Mouse (Mus musculus): ENCODE measurements around the gene Syndig1. TPM values are rescaled to one million over a fixed set of nuclear protein-coding genes. Genes with fewer than 3 reads are reported as not detected.

Gene Syndig1
- total RNA-seq, 2 experiments from 2014 or later, result not detected

DNA sequence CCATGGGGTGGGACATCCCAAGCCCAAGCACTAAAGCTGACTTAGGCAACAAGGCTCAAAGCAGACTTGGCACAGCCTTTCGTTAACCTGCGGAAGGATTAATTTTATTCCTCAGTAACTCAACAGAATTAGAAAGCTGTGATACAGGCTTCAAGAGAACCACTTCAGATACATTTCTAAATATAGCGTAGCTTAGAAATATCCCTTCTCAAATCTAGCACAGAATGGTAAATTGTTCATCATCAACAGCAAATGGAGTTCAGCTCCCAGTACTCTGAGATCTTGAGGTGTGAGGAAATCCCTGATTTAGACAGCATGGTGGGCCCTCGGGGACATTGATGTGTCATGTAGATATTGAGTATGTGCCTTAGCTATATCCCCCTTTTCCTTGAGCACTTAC is 121.6 kb downstream of the Syndig1 start:
- intact Hi-C loops (cut with DNase I), result no loop called here
- no peak for DNase-seq (ENCODE audit: low spot score)

DNA sequence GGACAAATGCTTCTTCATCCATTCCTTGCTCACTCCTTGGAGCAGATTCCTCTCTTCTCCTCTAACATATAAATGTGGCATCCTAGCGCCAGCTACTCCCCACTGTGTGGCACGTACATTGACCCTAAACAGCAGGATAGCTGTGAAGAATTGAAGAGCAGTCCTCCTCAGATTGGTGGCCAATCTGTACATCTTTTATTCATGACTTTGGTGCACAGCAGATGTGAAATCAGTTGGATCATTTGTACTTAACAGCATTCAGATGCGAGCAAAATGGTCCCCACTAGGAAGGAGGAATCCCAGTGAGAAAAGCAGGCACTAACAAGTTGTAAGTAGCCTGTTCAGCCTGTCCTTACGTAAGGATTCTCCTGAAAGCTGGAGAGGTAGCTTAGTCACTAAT is 142.0 kb downstream of the Syndig1 start:
- intact Hi-C loops (cut with DNase I), result no loop called here

DNA sequence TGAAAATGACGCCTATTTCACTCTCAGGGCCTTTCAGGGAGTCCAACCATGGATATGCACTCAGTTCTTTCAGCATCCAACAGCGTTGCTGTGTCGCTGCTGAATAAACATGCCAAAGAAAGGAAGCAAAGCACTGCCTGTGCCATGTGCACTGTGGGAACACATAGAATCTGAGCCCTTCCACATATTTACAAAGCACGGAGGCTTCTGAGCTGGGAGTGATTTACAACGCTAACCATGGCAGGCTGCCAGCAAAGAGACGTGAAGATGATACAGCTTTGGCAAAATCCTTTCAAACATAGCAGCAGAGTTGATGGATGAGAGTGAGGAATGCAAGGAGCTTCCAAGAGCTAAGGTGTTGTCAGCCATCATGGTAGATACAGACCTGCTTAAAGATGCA is 144.6 kb downstream of the Syndig1 start:
- intact Hi-C loops (cut with DNase I), result no loop called here
- no peak for DNase-seq (ENCODE audit: low spot score)

More for the DNA sequence above, 142.0 kb downstream of the Syndig1 start:
- DNase-seq (ENCODE audit: low spot score), result no peak

DNA sequence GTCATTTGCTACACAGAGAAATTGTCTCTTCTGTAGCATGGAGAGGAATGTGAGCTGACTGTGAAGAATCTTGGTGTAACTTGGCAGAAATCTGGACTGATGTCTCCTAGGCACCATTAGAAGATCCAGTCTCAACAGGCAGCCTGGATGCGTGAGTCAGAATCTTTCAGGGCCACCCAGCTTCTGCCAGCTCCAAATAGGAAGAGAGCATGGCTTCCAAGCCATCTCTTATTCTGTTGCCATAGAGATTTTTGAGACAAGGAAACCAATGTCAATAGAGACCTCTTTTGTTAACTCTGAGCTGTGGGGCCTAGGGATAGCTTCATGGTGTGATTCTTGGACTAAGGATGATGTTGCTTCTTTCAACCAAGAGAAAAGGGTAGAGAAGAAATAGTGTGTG is 151.4 kb downstream of the Syndig1 start:
- no peak for DNase-seq (ENCODE audit: low spot score)
- intact Hi-C loops (cut with DNase I), result no loop called here

- DNase-seq (ENCODE audit: low spot score), result no peak
- intact Hi-C loops (cut with DNase I), result no loop called here
Observed at GRCm38 (mm10) chr2:149982466-149982865, 153.5 kb downstream of the Syndig1 start.

- intact Hi-C loops (cut with DNase I), result no loop called here
- DNase-seq (ENCODE audit: low spot score), result no peak
Observed at GRCm38 (mm10) chr2:149983107-149983506, 154.1 kb downstream of the Syndig1 start.

- DNase-seq (ENCODE audit: low spot score), result no peak
- intact Hi-C loops (cut with DNase I), result no loop called here
Observed at GRCm38 (mm10) chr2:149987610-149988009, 158.6 kb downstream of the Syndig1 start.

DNA sequence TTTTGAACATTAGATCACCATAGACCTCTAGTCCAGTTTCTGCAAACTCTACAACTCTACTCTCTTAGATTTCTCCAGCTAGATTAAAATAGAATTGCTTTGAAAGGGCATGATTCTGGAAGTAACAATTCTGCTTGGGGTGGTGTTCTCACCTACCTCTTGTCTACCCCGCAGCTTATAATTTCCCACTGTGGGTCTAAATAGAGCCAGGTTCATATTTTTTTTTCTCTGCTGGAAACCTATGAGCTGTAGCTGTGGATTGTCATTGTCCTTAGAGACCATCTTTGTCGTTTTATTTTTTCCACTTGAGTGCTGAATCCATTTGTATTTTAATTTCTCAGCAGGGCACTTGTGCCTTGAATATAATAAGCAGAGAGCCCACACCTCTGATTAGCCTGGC is 162.5 kb downstream of the Syndig1 start:
- DNase-seq (ENCODE audit: low spot score), result no peak
- intact Hi-C loops (cut with DNase I), result no loop called here

DNA sequence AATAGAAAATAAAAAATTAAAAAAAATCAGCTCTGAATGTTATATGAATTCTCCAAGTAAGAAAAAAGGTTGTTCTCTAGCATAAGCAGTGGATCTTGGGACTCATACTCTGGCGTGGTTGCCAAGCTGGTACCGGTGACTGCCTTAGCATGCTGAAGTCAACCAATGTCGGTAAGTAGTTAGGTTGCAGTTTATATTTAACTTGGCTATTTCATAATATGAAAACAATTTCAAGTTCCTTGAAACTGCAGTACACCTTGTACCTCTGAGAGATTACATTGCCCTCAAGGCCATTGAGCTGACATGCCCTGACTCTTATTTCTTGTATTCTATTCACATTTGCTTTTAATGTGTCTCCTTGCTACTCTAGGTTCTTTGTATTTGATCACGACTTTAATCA is 163.9 kb downstream of the Syndig1 start:
- intact Hi-C loops (cut with DNase I), result no loop called here
- no peak for DNase-seq (ENCODE audit: low spot score)

DNA sequence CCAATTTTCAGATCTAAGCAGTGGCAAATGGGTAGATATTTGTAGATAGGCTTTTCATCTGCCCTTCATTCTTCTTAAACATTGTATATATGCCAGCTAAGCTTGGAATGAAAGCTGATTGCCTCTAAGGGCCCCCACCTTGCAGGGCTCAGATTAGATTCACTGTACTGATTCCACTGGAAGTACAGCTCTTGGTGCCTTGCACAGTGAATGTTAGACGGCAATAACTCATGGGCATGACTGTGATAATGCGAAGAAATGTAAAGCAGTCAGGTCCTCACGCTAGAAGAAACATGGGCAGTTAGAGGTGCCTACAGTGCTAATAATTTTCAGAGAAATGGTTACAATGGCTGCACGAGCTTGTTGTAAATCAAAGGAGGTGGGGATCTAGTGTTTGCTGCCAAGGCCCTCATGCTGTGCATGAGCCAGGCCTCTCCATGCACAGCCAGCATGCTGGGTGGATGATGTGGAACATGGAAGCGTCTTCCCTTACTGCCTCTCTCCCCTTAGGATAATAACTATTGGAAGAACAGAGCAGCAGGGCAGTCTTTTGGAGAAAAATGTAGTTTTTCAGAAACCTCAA is 167.5 kb downstream of the Syndig1 start:
- intact Hi-C loops (cut with DNase I), result no loop called here
- no peak for DNase-seq (ENCODE audit: low spot score)

GRCm38 (mm10) chr2:149997657-149998056 is 168.6 kb downstream of the Syndig1 start:
- DNase-seq (ENCODE audit: low spot score), result no peak
- intact Hi-C loops (cut with DNase I), result no loop called here

DNA sequence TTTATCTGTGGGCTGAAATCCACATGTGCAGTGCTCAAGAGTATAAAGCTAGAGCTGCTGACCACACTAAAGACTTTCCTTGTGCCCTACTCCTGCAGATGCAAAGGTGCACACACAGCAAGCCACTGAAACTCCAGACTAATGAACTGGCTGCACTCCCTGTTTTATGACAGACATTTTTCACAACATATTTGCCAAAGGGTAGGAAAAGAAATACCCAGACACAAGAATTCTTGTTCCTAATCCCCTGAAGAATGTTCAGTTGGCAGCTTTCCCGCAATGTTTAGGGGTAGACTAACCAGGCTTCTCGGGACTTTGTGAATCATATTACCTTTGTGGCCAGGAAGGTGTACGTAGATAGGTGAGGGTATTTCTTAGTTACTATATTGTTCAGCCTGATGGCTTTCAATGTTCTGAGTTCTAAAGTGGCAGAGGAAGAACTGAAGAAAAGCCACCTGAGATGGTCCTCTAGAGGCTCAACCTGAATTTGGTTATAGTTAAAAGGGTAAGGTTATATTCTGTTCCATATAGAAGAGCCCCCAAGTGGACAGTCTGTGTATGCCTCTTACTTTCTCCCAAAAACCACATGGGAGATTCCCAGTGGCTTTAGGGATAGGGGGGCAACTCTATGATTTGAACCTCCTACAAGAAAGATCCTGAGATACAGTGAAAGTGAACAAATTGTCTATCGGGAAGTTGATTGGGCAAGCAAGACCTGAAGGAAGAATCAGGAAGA is 169.5 kb downstream of the Syndig1 start:
- DNase-seq (ENCODE audit: low spot score), result no peak
- intact Hi-C loops (cut with DNase I), result no loop called here

DNA sequence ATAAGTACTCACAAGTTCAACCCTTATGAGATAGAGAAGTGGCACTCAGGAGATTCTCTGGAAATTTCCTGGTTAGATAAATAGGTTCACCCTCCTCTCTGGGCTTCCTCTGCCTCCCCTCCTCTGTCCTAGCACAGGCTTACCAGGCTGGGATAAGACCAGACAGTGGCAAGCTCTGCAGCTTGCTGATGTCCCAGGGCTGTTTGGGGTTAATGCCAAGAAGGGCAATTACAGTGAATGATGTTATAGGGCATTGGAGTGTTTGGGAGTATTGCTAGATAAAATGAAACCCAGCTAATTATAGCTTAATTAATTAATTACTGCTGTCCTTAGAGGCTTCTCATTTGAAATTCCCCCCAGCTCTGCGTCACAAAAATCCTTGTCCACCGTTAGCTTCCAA is 171.6 kb downstream of the Syndig1 start:
- no peak for DNase-seq (ENCODE audit: low spot score)
- intact Hi-C loops (cut with DNase I), result no loop called here

DNA sequence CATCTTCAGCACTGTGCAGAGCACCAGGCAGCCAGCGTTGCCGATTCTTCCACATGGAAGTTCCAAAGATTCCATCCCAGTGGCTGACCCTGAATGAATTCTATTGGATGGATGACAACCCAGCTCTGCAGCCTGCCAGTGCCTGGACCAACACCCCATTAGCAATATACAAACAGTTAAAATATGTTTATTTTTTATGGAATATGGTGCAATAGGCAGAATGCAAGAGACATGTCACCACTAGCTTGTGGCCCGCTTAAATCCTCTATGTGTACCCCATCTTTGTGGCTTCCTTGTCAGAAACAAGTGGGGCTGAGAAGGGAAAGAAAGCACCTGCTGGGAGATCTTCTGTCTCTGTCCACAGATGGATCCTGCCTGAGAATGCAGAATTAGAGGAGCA is 174.5 kb downstream of the Syndig1 start:
- intact Hi-C loops (cut with DNase I), result no loop called here
- no peak for DNase-seq (ENCODE audit: low spot score)

DNA sequence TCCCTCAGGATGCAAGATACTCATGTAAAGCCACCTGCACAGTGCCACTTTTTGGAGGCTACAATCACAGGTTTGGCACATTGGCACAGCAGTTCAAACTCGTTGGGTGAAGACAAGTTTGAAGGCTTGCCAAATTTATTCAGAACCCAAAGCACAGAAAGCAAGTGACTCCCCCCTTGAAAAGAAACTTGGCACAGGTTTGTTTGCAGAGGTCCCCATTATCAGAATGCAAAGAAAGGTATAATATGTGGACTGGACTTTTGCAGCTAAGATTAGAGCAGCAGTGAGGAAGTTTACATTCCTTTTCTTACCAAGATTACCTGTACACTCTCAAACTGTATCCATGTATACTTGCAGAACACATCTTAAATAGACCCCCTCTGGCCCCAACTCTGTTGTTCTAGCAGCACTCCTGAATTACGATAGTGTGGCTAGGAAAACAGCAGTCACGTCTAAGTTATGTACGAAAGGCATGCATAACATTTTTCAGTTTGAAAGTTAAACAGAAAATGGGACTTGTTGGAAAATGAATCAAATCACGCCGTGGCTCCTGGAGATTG is 183.9 kb downstream of the Syndig1 start:
- intact Hi-C loops (cut with DNase I), result no loop called here
- DNase-seq (ENCODE audit: low spot score), result no peak

- intact Hi-C loops (cut with DNase I), result no loop called here
- no peak for DNase-seq (ENCODE audit: low spot score)
Observed at GRCm38 (mm10) chr2:150013785-150014184, 184.8 kb downstream of the Syndig1 start.

DNA sequence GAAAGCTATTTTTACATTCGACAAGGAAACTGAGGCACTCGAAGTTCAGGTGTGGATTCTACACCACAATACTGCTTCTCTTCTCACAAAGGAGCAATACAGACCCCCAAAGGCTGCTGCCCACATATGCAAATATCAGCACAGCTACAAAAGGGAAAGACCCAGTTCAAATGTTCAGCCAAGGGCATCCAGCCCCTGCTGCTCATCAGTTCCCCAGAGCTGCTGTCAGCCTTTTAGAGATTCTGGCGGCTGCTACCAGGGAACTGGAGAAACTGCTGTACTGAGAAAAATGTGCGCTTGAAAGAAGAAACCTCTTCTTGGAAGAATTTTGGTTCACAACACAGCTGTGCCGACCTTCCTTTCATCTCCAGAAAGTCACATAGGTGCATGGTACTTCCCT is 187.3 kb downstream of the Syndig1 start:
- intact Hi-C loops (cut with DNase I), result no loop called here

GRCm38 (mm10) chr2:150020706-150021105 is 191.7 kb downstream of the Syndig1 start:
- no peak for DNase-seq (ENCODE audit: low spot score)
- intact Hi-C loops (cut with DNase I), result loop anchor here (5.0 kb wide), 1 partner anchor 598 kb away; no protein-coding TSS in a partner anchor

More for the DNA sequence above, 187.3 kb downstream of the Syndig1 start:
- no peak for DNase-seq (ENCODE audit: low spot score)

- DNase-seq (ENCODE audit: low spot score), result no peak
- intact Hi-C loops (cut with DNase I), result loop anchor here (5.0 kb wide), 1 partner anchor 602 kb away; no protein-coding TSS in a partner anchor
Observed at GRCm38 (mm10) chr2:150023873-150024339, 194.9 kb downstream of the Syndig1 start.

- no peak for DNase-seq (ENCODE audit: low spot score)
- intact Hi-C loops (cut with DNase I), result no loop called here
Observed at GRCm38 (mm10) chr2:150043531-150043930, 214.5 kb downstream of the Syndig1 start.

Data from heart, postnatal 25 days (tissue).